Mouse (Mus musculus): ENCODE measurements around the gene Rassf6. TPM values are rescaled to one million over a fixed set of nuclear protein-coding genes. Genes with fewer than 3 reads are reported as not detected.

Rassf6 gene
- total RNA-seq, 2 experiments from 2014 or later, result 0.45 to 0.48 TPM

GRCm38 (mm10) chr5:90565205-90565604 is 75.3 kb downstream of the Rassf6 start:
- DNase-seq, result no peak

DNA sequence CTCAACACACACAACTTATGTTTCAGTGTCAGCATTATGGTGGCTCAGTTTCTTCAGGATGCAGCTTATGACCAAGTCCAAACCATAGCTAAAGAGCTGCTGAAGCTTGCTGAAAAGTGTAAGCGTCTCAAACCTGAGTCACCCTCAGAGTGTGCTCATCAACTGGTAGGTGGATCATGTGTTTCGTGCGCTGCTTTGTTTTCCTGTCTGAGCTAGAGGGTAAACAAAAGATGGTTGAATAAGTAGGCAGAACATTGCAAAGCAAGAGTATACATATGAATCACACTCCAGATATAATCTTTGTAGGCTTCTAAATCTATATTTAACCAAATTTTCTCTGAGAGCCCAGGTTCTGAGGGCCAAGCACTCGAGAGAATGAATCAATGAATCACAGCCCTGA is 76.3 kb downstream of the Rassf6 start:
- no peak for DNase-seq

DNA sequence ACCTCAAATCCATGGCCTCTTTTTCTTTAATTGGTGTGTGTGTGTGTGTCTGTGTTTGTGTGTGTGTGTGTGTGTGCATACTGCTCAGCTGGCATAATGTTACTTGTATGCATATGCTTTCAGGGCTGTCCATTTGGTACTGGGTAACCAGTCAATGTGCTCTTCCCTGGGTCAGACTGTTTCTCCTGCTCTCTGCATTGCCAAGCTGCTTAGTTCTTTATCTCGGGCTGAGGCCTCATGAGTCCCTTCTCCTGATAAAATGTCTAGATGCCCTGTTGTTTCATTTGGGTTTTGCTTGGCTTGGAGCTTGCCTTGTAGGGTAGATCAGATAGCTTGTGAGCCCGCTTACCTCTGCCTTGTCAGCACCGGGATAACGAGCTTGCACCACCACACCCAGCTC is 77.6 kb downstream of the Rassf6 start:
- no peak for DNase-seq

DNA sequence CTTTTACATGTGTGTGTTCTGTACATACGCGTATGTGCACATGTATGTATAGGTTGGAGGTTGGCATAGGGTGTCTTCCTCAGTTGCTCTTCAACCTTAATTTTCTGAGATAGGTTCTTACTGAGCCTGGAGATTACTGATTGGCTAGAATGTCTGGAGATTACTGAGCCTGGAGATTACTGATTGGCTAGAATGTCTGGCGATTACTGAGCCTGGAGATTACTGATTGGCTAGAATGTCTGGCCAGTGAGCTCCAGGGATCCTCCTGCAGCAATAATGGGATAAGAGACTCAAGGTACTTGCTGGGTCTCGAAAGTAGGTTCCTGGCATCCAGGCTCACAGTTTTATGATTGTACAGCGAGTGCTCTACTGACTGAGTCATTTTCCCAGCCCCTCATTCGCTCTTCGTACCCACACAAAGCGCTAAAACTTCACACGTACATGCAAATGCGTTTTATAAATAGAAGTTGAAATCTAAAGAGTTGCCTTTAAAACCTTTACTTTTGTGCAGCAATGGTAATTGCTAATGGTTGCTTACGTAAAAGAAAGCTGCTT is 78.7 kb downstream of the Rassf6 start:
- DNase-seq, result no peak

GRCm38 (mm10) chr5:90560743-90561142 is 79.7 kb downstream of the Rassf6 start, which contains the start of gene 5830473C10Rik:
Gene 5830473C10Rik (plus strand): TSS chr5:90561107.
- no peak for DNase-seq

- DNase-seq, result no peak
These were observed 84.4 kb downstream of the Rassf6 start for GRCm38 (mm10) chr5:90556052-90556451.

Other genes starting within 250 kb of the Rassf6 start
- not detected for gene Alb, start 179.8 kb downstream of the Rassf6 start, total RNA-seq (2021)
- not detected for gene Afp, start 149.9 kb downstream of the Rassf6 start, total RNA-seq (2021)
- not detected for gene Afm, start 121.7 kb downstream of the Rassf6 start, total RNA-seq (2021)
- gene 5830473C10Rik, start 79.5 kb downstream of the Rassf6 start, total RNA-seq (2021), result not detected
- gene Cxcl5, start 118.7 kb upstream of the Rassf6 start, total RNA-seq (2021), result not detected
- gene Ppbp, start 127.9 kb upstream of the Rassf6 start, total RNA-seq (2021), result not detected
- 1 to 10 TPM; 1.7 to 4.1 TPM for gene Pf4, start 131.8 kb upstream of the Rassf6 start, total RNA-seq (2021)
- gene Cxcl3, start 145.4 kb upstream of the Rassf6 start, total RNA-seq (2021), result not detected
- not detected for gene Cxcl15, start 153.9 kb upstream of the Rassf6 start, total RNA-seq (2021)

All from layer of hippocampus, postnatal 36 days (tissue).